Mouse (Mus musculus): Measurements from ENCODE around the gene Hif3a. TPM values are rescaled to one million over a fixed set of nuclear protein-coding genes. Genes with fewer than 3 reads are reported as not detected.

Gene Hif3a
- polyA plus RNA-seq, 1 experiment from 2014 or later = 5.2 TPM

DNA sequence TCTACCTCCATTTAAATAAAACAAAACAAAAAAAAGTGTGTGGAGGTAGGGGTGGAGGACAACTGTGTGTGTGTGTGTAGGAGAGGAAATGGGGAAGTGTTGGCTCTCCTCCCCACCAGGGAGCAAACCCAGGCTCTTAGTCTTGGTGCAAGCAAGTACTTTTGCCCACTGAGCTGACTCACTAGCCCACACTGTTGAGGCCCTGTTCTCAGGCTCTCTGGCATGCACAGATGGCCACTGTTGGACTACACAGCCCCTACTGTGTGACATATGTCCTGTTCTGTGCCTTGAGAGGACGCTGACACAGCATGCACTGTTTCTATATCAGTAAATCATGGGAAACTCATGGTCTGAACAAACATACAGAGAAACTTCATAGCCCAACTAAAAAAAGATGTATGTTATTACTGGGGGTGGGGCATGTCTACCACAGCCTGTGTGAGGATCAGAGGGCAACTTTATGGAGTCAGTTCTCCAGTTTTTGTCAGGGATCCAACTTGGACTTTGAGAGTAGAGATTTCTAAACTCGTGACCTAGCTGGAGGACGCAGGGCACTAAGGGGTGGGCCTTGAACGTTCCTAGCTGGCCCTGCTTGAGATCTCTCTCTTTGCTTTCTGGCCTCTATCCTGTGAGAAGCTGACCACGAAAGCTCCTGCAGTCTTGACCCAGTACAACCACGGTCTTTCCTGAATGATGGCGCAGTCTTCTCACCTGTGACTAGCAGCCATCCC is 58.8 kb downstream of the Hif3a start:
- Histone ChIP-seq H3K9me3 (ENCODE audit: control insufficient read depth, low read length) (no peaks in the 10 kb centered on the region), H3K27ac (ENCODE audit: low read depth, low read length) (no peak overlapping the region), H3K4me3 (ENCODE audit: low read depth, low read length) (no peak overlapping the region), H3K36me3 (ENCODE audit: control insufficient read depth, insufficient read depth, low read length) (peaks cover 27% of the 10 kb centered on the region), H3K27me3 (ENCODE audit: control insufficient read depth, insufficient read depth, low read length) (no peaks in the 10 kb centered on the region), H3K9ac (ENCODE audit: low read length) (no peak overlapping the region), H3K4me2 (no peak overlapping the region), H3K4me1 (ENCODE audit: control insufficient read depth, insufficient read depth, low read length) (no peaks in the 10 kb centered on the region)
- ATAC-seq (ENCODE audit: low FRiP score) (no peak), DNase-seq (ENCODE audit: low spot score, missing footprints) (no peak)
- WGBS = 80% methylated on average over 7 of the region's 7 CpGs

DNA sequence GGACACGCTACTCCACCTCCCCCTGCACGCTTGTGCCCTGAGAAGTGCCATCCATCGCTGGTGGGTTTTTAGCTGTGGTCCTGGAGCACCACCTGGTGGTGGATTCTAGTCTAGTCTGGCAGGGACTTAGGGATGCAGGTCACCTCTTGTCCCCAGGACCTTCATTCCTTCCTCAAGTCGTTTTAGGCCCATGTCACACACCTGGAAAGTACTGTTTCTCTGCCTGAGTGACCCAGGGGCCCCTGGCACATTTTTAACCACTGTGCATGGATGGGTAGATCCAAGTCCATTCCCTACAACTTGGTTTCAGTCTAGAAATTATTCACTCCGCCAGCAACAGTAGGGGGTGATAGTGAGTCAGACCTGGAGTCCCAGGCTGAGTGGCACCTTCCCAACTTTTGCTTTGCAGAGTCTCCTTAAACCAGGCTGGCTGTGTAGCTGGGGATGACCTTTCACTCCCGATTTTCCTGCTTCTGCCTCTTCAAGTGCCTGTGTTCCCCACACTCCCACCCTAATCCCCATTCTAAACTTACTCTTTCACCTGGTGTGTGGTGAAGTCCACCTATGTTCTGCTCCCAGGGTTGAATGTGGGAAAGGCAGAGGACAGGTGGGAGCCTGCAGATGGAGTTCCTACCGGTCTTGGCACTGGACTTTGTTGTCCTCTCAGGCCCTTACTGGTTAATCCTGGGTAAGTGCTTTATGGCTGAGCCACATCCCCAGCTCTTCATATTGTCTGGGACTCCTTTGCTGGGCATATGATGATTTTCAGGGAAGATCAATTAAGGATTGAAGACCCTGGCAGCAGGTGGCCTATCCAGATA is 59.6 kb downstream of the Hif3a start:
- Histone ChIP-seq H3K27ac (ENCODE audit: low read depth, low read length) (no peak overlapping the region), H3K4me2 (no peak overlapping the region), H3K4me3 (ENCODE audit: low read depth, low read length) (no peak overlapping the region), H3K9ac (ENCODE audit: low read length) (no peak overlapping the region), H3K36me3 (ENCODE audit: control insufficient read depth, insufficient read depth, low read length) (peaks cover 25% of the 10 kb centered on the region), H3K27me3 (ENCODE audit: control insufficient read depth, insufficient read depth, low read length) (no peaks in the 10 kb centered on the region), H3K9me3 (ENCODE audit: control insufficient read depth, low read length) (no peaks in the 10 kb centered on the region), H3K4me1 (ENCODE audit: control insufficient read depth, insufficient read depth, low read length) (no peaks in the 10 kb centered on the region)
- DNase-seq (ENCODE audit: low spot score, missing footprints) = peak; percentile 99
- ATAC-seq (ENCODE audit: low FRiP score) = peak; percentile 73
- WGBS = 16% methylated on average over 7 of the region's 7 CpGs

DNA sequence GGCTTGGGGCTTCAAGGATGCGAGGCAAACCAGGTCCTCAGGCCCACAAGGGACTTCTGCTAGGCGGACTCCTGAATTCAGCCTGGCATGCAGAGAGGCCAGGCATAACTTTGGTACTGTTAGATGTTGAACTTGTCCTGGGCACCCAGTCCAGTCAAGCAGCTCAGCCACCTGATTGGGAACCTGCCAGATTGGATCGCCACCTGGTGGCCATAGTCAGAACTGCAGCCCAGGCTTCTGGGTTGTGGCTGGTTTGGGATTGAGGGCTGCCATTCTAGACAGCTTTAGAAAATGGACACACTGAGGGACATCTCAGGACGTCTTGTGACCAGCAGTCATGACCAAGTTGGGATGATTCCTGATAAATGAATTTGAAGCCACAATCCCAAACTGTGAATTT is 62.6 kb downstream of the Hif3a start:
- H3K4me2 ChIP-seq = no peak overlapping the region
- peaks cover 13% of the 10 kb centered on the region for H3K4me1 ChIP-seq (ENCODE audit: control insufficient read depth, insufficient read depth, low read length)
- no peak overlapping the region for H3K4me3 ChIP-seq (ENCODE audit: low read depth, low read length)
- H3K36me3 ChIP-seq (ENCODE audit: control insufficient read depth, insufficient read depth, low read length) = peaks cover 11% of the 10 kb centered on the region
- H3K27ac ChIP-seq (ENCODE audit: low read depth, low read length) = no peak overlapping the region
- no peaks in the 10 kb centered on the region for H3K27me3 ChIP-seq (ENCODE audit: control insufficient read depth, insufficient read depth, low read length)
- ATAC-seq (ENCODE audit: low FRiP score) = peak; percentile 28
- peak; percentile 99 for DNase-seq (ENCODE audit: low spot score, missing footprints)
- no peaks in the 10 kb centered on the region for H3K9me3 ChIP-seq (ENCODE audit: control insufficient read depth, low read length)
- H3K9ac ChIP-seq (ENCODE audit: low read length) = no peak overlapping the region
- WGBS = 25% methylated on average over 4 of the region's 4 CpGs

DNA sequence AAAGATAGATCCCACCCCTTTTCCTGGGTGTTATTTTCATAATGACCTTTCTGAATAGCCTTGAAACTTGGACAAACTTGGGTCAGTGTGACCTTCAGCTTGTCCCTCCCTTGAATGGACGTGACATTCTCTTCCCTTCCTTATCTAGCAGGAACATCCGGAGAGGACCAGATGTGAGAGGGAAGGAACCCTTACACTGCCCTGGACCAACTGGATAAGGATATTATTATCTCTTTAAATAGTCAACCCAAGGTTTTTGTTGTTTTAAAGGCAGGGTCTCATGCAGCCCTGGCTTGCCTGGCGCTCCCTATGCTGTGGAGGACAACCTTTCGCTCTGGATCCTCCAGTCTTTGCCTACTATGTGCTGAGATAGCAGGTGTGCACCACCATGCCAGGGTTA is 63.0 kb downstream of the Hif3a start:
- no peak; the same call in 1 of the 2 replicates for ATAC-seq (ENCODE audit: low FRiP score)
- Histone ChIP-seq H3K36me3 (ENCODE audit: control insufficient read depth, insufficient read depth, low read length) (peaks cover 8% of the 10 kb centered on the region; the same call in 1 of the 2 replicates), H3K4me3 (ENCODE audit: low read depth, low read length) (no peak overlapping the region), H3K27me3 (ENCODE audit: control insufficient read depth, insufficient read depth, low read length) (no peaks in the 10 kb centered on the region), H3K27ac (ENCODE audit: low read depth, low read length) (no peak overlapping the region), H3K9ac (ENCODE audit: low read length) (no peak overlapping the region), H3K4me1 (ENCODE audit: control insufficient read depth, insufficient read depth, low read length) (peaks cover 17% of the 10 kb centered on the region), H3K9me3 (ENCODE audit: control insufficient read depth, low read length) (no peaks in the 10 kb centered on the region), H3K4me2 (no peak overlapping the region)
- DNase-seq (ENCODE audit: low spot score, missing footprints) = no peak
- 70% methylated on average over 4 of the region's 4 CpGs for WGBS

DNA sequence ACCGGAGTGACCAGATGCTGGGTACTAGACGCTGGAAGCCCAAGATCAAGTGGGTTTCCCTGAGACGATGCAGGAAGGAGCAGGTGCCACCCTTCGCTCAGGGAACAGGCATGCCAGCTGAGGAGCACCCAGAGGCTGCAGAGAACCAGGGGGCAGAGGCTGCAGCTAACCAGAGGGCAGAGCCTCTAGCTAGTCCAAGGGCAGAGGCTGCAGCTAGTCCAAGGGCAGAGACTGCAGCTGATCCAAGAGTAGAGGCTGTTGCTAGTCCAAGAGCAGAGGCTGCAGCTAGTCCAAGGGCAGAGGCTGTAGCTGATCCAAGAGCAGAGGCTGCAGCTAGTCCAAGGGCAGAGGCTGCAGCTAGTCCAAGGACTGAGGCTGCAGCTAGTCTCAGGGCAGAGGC is 66.9 kb downstream of the Hif3a start:
- Histone ChIP-seq H3K36me3 (ENCODE audit: control insufficient read depth, insufficient read depth, low read length) (peaks cover 5% of the 10 kb centered on the region; the same call in 1 of the 2 replicates), H3K4me3 (ENCODE audit: low read depth, low read length) (peak overlapping the region; percentile 46; the same call in 1 of the 2 replicates), H3K27me3 (ENCODE audit: control insufficient read depth, insufficient read depth, low read length) (no peaks in the 10 kb centered on the region), H3K4me1 (ENCODE audit: control insufficient read depth, insufficient read depth, low read length) (peaks cover 37% of the 10 kb centered on the region), H3K4me2 (peak overlapping the region; percentile 73), H3K27ac (ENCODE audit: low read depth, low read length) (no peak overlapping the region), H3K9ac (ENCODE audit: low read length) (peak overlapping the region; percentile 82; the same call in 1 of the 2 replicates), H3K9me3 (ENCODE audit: control insufficient read depth, low read length) (no peaks in the 10 kb centered on the region)
- 94% methylated on average over 4 of the region's 4 CpGs for WGBS
- DNase-seq (ENCODE audit: low spot score, missing footprints) (no peak), ATAC-seq (ENCODE audit: low FRiP score) (no peak)

DNA sequence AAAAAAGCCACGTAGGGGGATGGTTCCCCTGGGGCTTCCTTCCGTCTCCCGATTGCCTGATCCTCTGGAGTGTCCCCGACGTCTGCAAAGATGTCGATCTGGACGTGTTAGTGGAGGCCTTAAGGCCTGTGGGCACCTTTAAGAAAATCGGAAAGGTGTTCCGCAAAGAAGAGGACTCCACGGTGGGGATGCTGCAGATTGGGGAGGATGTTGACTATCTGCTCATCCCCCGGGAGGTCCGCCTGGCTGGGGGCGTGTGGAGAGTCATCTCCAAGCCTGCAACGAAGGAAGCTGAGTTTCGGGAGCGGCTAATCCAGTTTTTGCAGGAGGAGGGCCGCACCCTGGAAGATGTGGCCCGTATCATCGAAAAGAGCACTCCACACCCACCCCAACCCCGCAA is 67.8 kb downstream of the Hif3a start:
- 5% methylated on average over 20 of the region's 20 CpGs for WGBS
- H3K9me3 ChIP-seq (ENCODE audit: control insufficient read depth, low read length) = no peaks in the 10 kb centered on the region
- no peak overlapping the region for H3K27ac ChIP-seq (ENCODE audit: low read depth, low read length)
- H3K4me1 ChIP-seq (ENCODE audit: control insufficient read depth, insufficient read depth, low read length) = peaks cover 39% of the 10 kb centered on the region
- H3K9ac ChIP-seq (ENCODE audit: low read length) = peak overlapping the region; percentile 82
- DNase-seq (ENCODE audit: low spot score, missing footprints) (no peak), ATAC-seq (ENCODE audit: low FRiP score) (no peak)
- H3K4me2 ChIP-seq = peak overlapping the region; percentile 73
- peaks cover 5% of the 10 kb centered on the region; the same call in 1 of the 2 replicates for H3K36me3 ChIP-seq (ENCODE audit: control insufficient read depth, insufficient read depth, low read length)
- H3K27me3 ChIP-seq (ENCODE audit: control insufficient read depth, insufficient read depth, low read length) = no peaks in the 10 kb centered on the region
- H3K4me3 ChIP-seq (ENCODE audit: low read depth, low read length) = peak overlapping the region; percentile 46

DNA sequence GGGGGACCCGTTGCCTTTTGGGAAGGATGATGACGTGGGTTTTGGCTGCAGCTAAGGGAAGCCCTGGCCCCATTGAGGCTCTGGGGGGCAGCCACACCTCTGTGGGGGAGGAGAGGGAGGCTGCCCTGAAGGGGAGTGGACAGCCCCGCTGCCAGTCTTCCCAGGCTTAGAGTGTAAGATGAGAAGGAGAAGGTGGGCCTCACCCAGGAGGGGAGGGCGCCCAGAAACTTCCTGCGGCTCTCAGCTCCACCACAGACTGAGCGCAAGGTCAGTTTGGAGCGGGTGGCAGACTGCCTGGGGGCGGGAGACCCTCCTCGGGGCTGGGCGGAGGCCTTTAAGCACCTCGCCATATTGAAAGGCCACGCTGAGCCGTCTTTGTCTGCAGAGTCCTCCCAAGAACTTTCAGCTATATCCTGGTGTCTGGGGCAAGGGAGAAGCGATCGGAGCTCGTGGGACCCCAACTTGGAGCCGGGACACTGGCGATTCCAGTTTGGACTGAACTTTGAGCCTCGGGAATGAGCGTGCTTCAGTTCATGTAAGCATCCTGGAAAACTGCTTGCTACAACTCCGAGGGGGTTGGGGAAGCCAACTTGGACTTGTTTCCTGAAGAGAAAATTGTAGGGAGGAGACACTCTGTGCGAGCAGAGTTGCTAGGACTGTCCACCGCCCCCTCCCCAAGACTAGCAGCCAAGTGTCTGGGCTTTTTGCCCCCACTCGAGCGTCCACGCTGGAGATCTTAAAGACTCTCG is 68.4 kb downstream of the Hif3a start:
- ATAC-seq (ENCODE audit: low FRiP score) = peak; percentile 79
- Histone ChIP-seq H3K4me2 (peak overlapping the region; percentile 73), H3K27ac (ENCODE audit: low read depth, low read length) (peak overlapping the region; percentile 48; the same call in 1 of the 2 replicates), H3K27me3 (ENCODE audit: control insufficient read depth, insufficient read depth, low read length) (no peaks in the 10 kb centered on the region), H3K4me1 (ENCODE audit: control insufficient read depth, insufficient read depth, low read length) (peaks cover 39% of the 10 kb centered on the region), H3K4me3 (ENCODE audit: low read depth, low read length) (peak overlapping the region; percentile 46), H3K9me3 (ENCODE audit: control insufficient read depth, low read length) (no peaks in the 10 kb centered on the region), H3K9ac (ENCODE audit: low read length) (peak overlapping the region; percentile 82), H3K36me3 (ENCODE audit: control insufficient read depth, insufficient read depth, low read length) (peaks cover 3% of the 10 kb centered on the region; the same call in 1 of the 2 replicates)
- DNase-seq (ENCODE audit: low spot score, missing footprints) = peak; percentile 96
- 1% methylated on average over 27 of the region's 27 CpGs for WGBS

DNA sequence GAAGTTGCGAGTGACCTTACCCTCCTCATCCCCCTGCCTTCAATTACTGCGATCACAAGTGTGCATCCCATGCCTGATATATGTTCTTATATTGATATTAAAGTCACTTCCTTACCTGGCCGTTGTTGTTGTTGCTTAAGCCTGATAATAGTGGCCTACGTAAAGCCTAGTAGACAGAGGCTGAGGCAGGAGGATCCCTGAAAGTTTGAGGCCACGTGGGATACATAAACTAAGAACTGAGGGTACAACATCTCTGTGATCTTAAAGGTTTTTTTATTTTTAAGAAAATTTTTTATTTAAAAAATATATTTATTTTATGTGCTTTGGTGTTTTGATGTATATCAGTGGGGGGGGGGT is 69.8 kb downstream of the Hif3a start, which contains the start of gene Ccdc8:
Gene Ccdc8, plus strand, starts transcription at position 258 of the 357 bp plus-strand sequence.
- peak within 1 kb of the TSS; percentile 73 for H3K4me2 ChIP-seq
- no peaks in the 10 kb centered on the region for H3K9me3 ChIP-seq (ENCODE audit: control insufficient read depth, low read length)
- H3K4me1 ChIP-seq (ENCODE audit: control insufficient read depth, insufficient read depth, low read length) = peaks cover 39% of the 10 kb centered on the region
- H3K4me3 ChIP-seq (ENCODE audit: low read depth, low read length) = peak within 1 kb of the TSS; percentile 46; the same call in 1 of the 2 replicates
- DNase-seq (ENCODE audit: low spot score, missing footprints) (no peak), ATAC-seq (ENCODE audit: low FRiP score) (no peak)
- H3K27ac ChIP-seq (ENCODE audit: low read depth, low read length) = peak within 1 kb of the TSS; percentile 68
- peak within 1 kb of the TSS; percentile 82 for H3K9ac ChIP-seq (ENCODE audit: low read length)
- no peaks in the 10 kb centered on the region for H3K27me3 ChIP-seq (ENCODE audit: control insufficient read depth, insufficient read depth, low read length)
- 93% methylated on average over 5 of the region's 5 CpGs for WGBS
- no peaks in the 10 kb centered on the region; the same call in 1 of the 2 replicates for H3K36me3 ChIP-seq (ENCODE audit: control insufficient read depth, insufficient read depth, low read length)

Measured in midbrain, embryonic 11.5 days (tissue).